Mouse (Mus musculus) liver, embryonic 14.5 days (tissue): Measurements from ENCODE around the gene Tmem219.

Experiments
- CTCF ChIP-seq: IDR thresholded peaks from 2 replicates; pipeline ENCODE4 v1.5.1; 2016; ENCODE audit warnings: antibody characterized with exemption, low read depth, control low read depth
- EP300 ChIP-seq: IDR thresholded peaks from 2 replicates; pipeline ENCODE4 v1.6.1; 2016; ENCODE audit warnings: antibody characterized with exemption, low read depth

GRCm38 (mm10) chr7:126955125-126955524 is 32.4 kb upstream of the Tmem219 start:
- TF ChIP-seq CTCF (no peak), EP300 (no peak)
